Comparison of ENCODE assay signal across 8 mouse cellular contexts in the genomic region with DNA sequence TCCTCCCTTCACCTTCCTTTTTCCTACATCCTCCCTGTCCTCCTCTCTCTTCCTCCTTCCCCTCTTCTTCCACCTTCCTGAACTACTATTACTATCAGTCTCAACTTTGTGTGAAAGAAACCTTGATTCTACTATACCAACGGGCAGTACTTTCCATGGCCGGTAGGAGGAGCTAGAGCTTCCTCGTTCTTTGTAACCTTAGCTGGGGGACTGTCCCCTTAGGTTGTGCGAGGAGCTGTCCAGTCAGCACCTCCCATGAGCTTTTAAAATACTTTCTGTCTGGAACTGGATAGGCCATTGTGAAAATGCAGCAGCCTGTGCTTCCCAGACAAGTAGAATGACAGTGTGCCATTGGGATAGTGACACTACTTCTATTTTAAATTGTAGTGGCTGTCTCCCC. TPM values are rescaled to one million over a fixed set of nuclear protein-coding genes. Genes with fewer than 3 reads are reported as not detected.
DNase-seq lines count a peak whose midpoint lies in the region; ATAC-seq lines count a peak whose summit lies in the region.

No protein-coding gene starts in this region.

- DNase-seq in forebrain, embryonic 10.5 days (ENCODE audit: extremely low spot score, low spot score), result peak; percentile 71
- DNase-seq in 3T3-L1 (ENCODE audit: low read depth, low spot score), result peak; percentile 67
- peak; percentile 32 to 71 for DNase-seq in adrenal gland, postnatal 4 days (ENCODE audit: low spot score in 2 of 2)
- peak; percentile 91 for DNase-seq in embryonic facial prominence, embryonic 14.5 days (ENCODE audit: low spot score)
- peak; percentile 1 for DNase-seq in liver, embryonic 13.5 days
- DNase-seq in right cerebral cortex, postnatal 4 days, result peak; percentile 72

- no peak overlapping the region for H3K4me3 ChIP-seq in forebrain, embryonic 10.5 days
- no peak overlapping the region for H3K4me3 ChIP-seq in forebrain, embryonic 15.5 days
- no peak overlapping the region for H3K4me3 ChIP-seq in embryonic facial prominence, embryonic 14.5 days (ENCODE audit: low read depth, low read length)
- H3K4me3 ChIP-seq in kidney, embryonic 15.5 days (replicated peaks), result no peak overlapping the region
- H3K4me3 ChIP-seq in liver, embryonic 13.5 days (replicated peaks), result no peak overlapping the region

- H3K4me2 ChIP-seq in forebrain, embryonic 15.5 days (replicated peaks), result no peak overlapping the region
- H3K4me2 ChIP-seq in embryonic facial prominence, embryonic 14.5 days (ENCODE audit: low read depth, low read length), result no peak overlapping the region
- H3K4me2 ChIP-seq in kidney, embryonic 15.5 days, result no peak overlapping the region
- no peak overlapping the region for H3K4me2 ChIP-seq in liver, embryonic 13.5 days

- H3K9me3 ChIP-seq in forebrain, embryonic 10.5 days, result no peaks in the 10 kb centered on the region
- no peaks in the 10 kb centered on the region for H3K9me3 ChIP-seq in forebrain, embryonic 15.5 days
- H3K9me3 ChIP-seq in embryonic facial prominence, embryonic 14.5 days (ENCODE audit: control insufficient read depth, low read length), result no peaks in the 10 kb centered on the region
- no peaks in the 10 kb centered on the region for H3K9me3 ChIP-seq in kidney, embryonic 15.5 days (replicated peaks)
- H3K9me3 ChIP-seq in liver, embryonic 13.5 days (replicated peaks), result no peaks in the 10 kb centered on the region

- WGBS in forebrain, embryonic 10.5 days, result under 1% methylated on average over 4 of the region's 4 CpGs
- 0% methylated on average over 4 of the region's 4 CpGs for WGBS in forebrain, embryonic 15.5 days
- under 1% methylated on average over 4 of the region's 4 CpGs for WGBS in embryonic facial prominence, embryonic 14.5 days
- WGBS in kidney, embryonic 15.5 days, result under 1% methylated on average over 4 of the region's 4 CpGs
- 0% methylated on average over 4 of the region's 4 CpGs for WGBS in liver, embryonic 13.5 days (ENCODE audit: insufficient replicate concordance)

- peaks cover 12% of the 10 kb centered on the region for H3K4me1 ChIP-seq in forebrain, embryonic 10.5 days
- H3K4me1 ChIP-seq in forebrain, embryonic 15.5 days, result peaks cover 7% of the 10 kb centered on the region
- no peaks in the 10 kb centered on the region for H3K4me1 ChIP-seq in embryonic facial prominence, embryonic 14.5 days (ENCODE audit: control insufficient read depth, insufficient read depth, low read length)
- peaks cover 7% of the 10 kb centered on the region; the same call in 1 of the 2 replicates for H3K4me1 ChIP-seq in kidney, embryonic 15.5 days
- no peaks in the 10 kb centered on the region for H3K4me1 ChIP-seq in liver, embryonic 13.5 days (replicated peaks)

- peaks cover 42% of the 10 kb centered on the region for H3K27me3 ChIP-seq in forebrain, embryonic 10.5 days (ENCODE audit: poor library complexity, severe bottlenecking)
- peaks cover 19% of the 10 kb centered on the region for H3K27me3 ChIP-seq in forebrain, embryonic 15.5 days
- peaks cover 29% of the 10 kb centered on the region for H3K27me3 ChIP-seq in embryonic facial prominence, embryonic 14.5 days (replicated peaks; ENCODE audit: control insufficient read depth, insufficient read depth, low read length)
- H3K27me3 ChIP-seq in kidney, embryonic 15.5 days, result peaks cover 40% of the 10 kb centered on the region
- H3K27me3 ChIP-seq in liver, embryonic 13.5 days, result peaks cover 24% of the 10 kb centered on the region

- ATAC-seq in forebrain, embryonic 15.5 days (replicated peaks), result no peak
- ATAC-seq in embryonic facial prominence, embryonic 14.5 days (ENCODE audit: low read depth), result no peak
- ATAC-seq in kidney, embryonic 15.5 days (replicated peaks; ENCODE audit: low FRiP score), result peak; percentile 70
- no peak for ATAC-seq in liver, embryonic 13.5 days (ENCODE audit: low read depth)

- no peak overlapping the region for H3K27ac ChIP-seq in forebrain, embryonic 10.5 days
- H3K27ac ChIP-seq in forebrain, embryonic 15.5 days (replicated peaks), result no peak overlapping the region
- H3K27ac ChIP-seq in embryonic facial prominence, embryonic 14.5 days (replicated peaks; ENCODE audit: low read depth, low read length), result no peak overlapping the region
- H3K27ac ChIP-seq in kidney, embryonic 15.5 days, result no peak overlapping the region
- no peak overlapping the region for H3K27ac ChIP-seq in liver, embryonic 13.5 days

- no peaks in the 10 kb centered on the region for H3K36me3 ChIP-seq in forebrain, embryonic 10.5 days (replicated peaks)
- H3K36me3 ChIP-seq in forebrain, embryonic 15.5 days, result no peaks in the 10 kb centered on the region
- no peaks in the 10 kb centered on the region for H3K36me3 ChIP-seq in embryonic facial prominence, embryonic 14.5 days (ENCODE audit: control insufficient read depth, insufficient read depth, low read length)
- no peaks in the 10 kb centered on the region for H3K36me3 ChIP-seq in kidney, embryonic 15.5 days
- no peaks in the 10 kb centered on the region for H3K36me3 ChIP-seq in liver, embryonic 13.5 days

- H3K9ac ChIP-seq in forebrain, embryonic 15.5 days (replicated peaks), result no peak overlapping the region
- H3K9ac ChIP-seq in embryonic facial prominence, embryonic 14.5 days (ENCODE audit: low read depth, low read length), result no peak overlapping the region
- no peak overlapping the region for H3K9ac ChIP-seq in kidney, embryonic 15.5 days
- no peak overlapping the region for H3K9ac ChIP-seq in liver, embryonic 13.5 days

RNA-seq across cellular contexts. Expression of gene Rbfox1, which starts 3.3 kb away (rescaled TPM):
- 0.71 and 0.81 TPM in 2 replicates for polyA plus RNA-seq in forebrain, embryonic 10.5 days (2016; fragmentation: Nextera tagmentation; extraction: Ambion mirVana)
- 146 and 173 TPM in 2 replicates for polyA plus RNA-seq in forebrain, embryonic 15.5 days (2015; fragmentation: Nextera tagmentation; extraction: Ambion mirVana)
- 10 to 100 TPM in 1 of 2 experiments, 1 to 10 TPM in 1; 9.7 to 10.4 TPM for total RNA-seq in adrenal gland, postnatal 4 days (2021)
- polyA plus RNA-seq in embryonic facial prominence, embryonic 14.5 days (2014; fragmentation: Nextera tagmentation; extraction: Ambion mirVana), result 11.7 and 13.9 TPM in 2 replicates
- 6.7 and 8.0 TPM in 2 replicates for polyA plus RNA-seq in kidney, embryonic 15.5 days (2015; fragmentation: Nextera tagmentation; extraction: Ambion mirVana)
- polyA plus RNA-seq in liver, embryonic 13.5 days (2015; fragmentation: Nextera tagmentation; extraction: Ambion mirVana), result 0.29 and 0.34 TPM in 2 replicates

Comparison
In these comparisons a context has a peak if more than half of its experiments do, and no peak if none do; other contexts are left out.
1. DNase-seq: peak in every context shown above with its lines; median percentile 91 in embryonic facial prominence, embryonic 14.5 days; 72 in right cerebral cortex, postnatal 4 days; 71 in forebrain, embryonic 10.5 days; 67 in 3T3-L1; 52 in adrenal gland, postnatal 4 days; 1 in liver, embryonic 13.5 days.